Mouse (Mus musculus) embryo, embryonic 11.5 days (tissue): ENCODE measurements at regions not wholly inside any gene's neighbourhood (a gene's known extent, or its start where the extent isn't known, plus 50 kb on each side); places are given as distances from the start of the nearest gene placed in this dataset.
A peak's percentile ranks its signal among the peaks of the same experiment; 100 is the strongest.
"Not testable (repeated sequence)": the region's sequence is repeated elsewhere in the genome, so short reads cannot be mapped to it uniquely, and the experiment has no call there.

Source experiments
- DNase-seq: peaks from one replicate; pipeline ENCODE4 v3.0.0-alpha.2; 2012; ENCODE audit warnings: low read depth, low spot score

- no peak for DNase-seq
These were observed 248.6 kb downstream of the Sec16b start for GRCm38 (mm10) chr1:157755015-157755649.

GRCm38 (mm10) chr1:157756977-157757376 lies 250.4 kb downstream of the Sec16b start:
- no peak for DNase-seq

GRCm38 (mm10) chr1:157758337-157758736 lies 251.8 kb downstream of the Sec16b start:
- DNase-seq, result no peak

GRCm38 (mm10) chr1:157768201-157768600 lies 261.7 kb downstream of the Sec16b start:
- DNase-seq, result peak; percentile 11

GRCm38 (mm10) chr1:157797711-157798110 lies 291.2 kb downstream of the Sec16b start:
- no peak for DNase-seq

- DNase-seq, result no peak
These were observed 292.3 kb downstream of the Sec16b start for GRCm38 (mm10) chr1:157798561-157799553.

GRCm38 (mm10) chr1:157801151-157801550 lies 294.6 kb downstream of the Sec16b start:
- DNase-seq, result no peak

GRCm38 (mm10) chr1:157804229-157804628 lies 297.7 kb downstream of the Sec16b start:
- no peak for DNase-seq

GRCm38 (mm10) chr1:157806296-157806695 lies 299.8 kb downstream of the Sec16b start:
- no peak for DNase-seq

GRCm38 (mm10) chr1:157809674-157810471 lies 303.3 kb downstream of the Sec16b start:
- DNase-seq, result no peak

- no peak for DNase-seq
These were observed 304.1 kb downstream of the Sec16b start for GRCm38 (mm10) chr1:157810657-157811056.

GRCm38 (mm10) chr1:157827966-157828365 lies 321.4 kb downstream of the Sec16b start:
- DNase-seq, result no peak

GRCm38 (mm10) chr1:157831511-157831910 lies 325.0 kb downstream of the Sec16b start:
- no peak for DNase-seq

- DNase-seq, result no peak
These were observed 366.2 kb downstream of the Sec16b start for GRCm38 (mm10) chr1:157872775-157873174.

- DNase-seq, result no peak
These were observed 368.5 kb downstream of the Sec16b start for GRCm38 (mm10) chr1:157875006-157875405.

- DNase-seq, result not testable (repeated sequence)
These were observed 370.6 kb downstream of the Sec16b start for GRCm38 (mm10) chr1:157877117-157877516.

- no peak for DNase-seq
These were observed 380.6 kb downstream of the Sec16b start for GRCm38 (mm10) chr1:157887146-157887545.

GRCm38 (mm10) chr1:157888573-157888972 lies 382.0 kb downstream of the Sec16b start:
- no peak for DNase-seq

GRCm38 (mm10) chr1:157906168-157906567 lies 399.6 kb downstream of the Sec16b start:
- no peak for DNase-seq

GRCm38 (mm10) chr1:157937800-157938348 lies 418.3 kb downstream of the Brinp2 start:
- DNase-seq, result no peak

- no peak for DNase-seq
These were observed 416.6 kb downstream of the Brinp2 start for GRCm38 (mm10) chr1:157939516-157939915.
